14 mouse cellular contexts compared by ENCODE assay signal in the genomic region with DNA sequence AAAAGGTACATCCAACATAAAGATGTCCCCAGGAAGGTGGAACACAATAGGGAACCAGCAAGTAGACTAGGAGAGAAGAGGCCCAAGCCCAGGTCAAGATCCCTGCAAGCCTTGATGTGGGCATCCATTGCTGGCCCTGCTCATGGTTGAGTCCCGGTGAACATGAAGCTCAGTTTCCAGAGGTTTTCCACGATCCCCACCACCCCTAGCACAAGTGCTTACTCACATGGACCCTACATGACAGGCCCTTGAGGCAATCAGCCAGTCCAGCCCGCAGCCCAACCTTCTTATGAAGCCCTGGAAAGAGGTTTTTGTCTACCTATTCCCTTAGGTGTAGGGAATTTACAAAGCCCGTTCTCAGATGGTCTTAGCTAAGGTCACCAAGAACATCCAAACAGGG. TPM values are rescaled to one million over a fixed set of nuclear protein-coding genes. Genes with fewer than 3 reads are reported as not detected.
A peak's percentile ranks its signal among the peaks of the same experiment; 100 is the strongest.
DNase-seq lines count a peak whose midpoint lies in the region; ATAC-seq and TF ChIP-seq lines count a peak whose summit lies in the region.
"Had no signal": no experiment of that assay in that cellular context is flagged by ENCODE, and none has a peak within 500 bp of the region (broad histone marks: within the 10 kb centered on the region; RNA-seq: fewer than 3 reads in every experiment).

No protein-coding gene starts in this region.

- no peak for TF ChIP-seq EP300 in heart, adult 2 months (IDR thresholded peaks at IDR 0.05; ENCODE audit: insufficient read depth, low read depth, low read length)

- no peaks in the 10 kb centered on the region for H3K36me3 ChIP-seq in heart, adult 2 months (ENCODE audit: control insufficient read depth, insufficient read depth, low read length)
- peaks cover 5% of the 10 kb centered on the region for H3K36me3 ChIP-seq in heart, embryonic 16.5 days (ENCODE audit: control insufficient read depth, insufficient read depth)
- H3K36me3 ChIP-seq in midbrain, embryonic 11.5 days (ENCODE audit: control insufficient read depth, insufficient read depth, low read length): no peaks in the 10 kb centered on the region
- H3K36me3 ChIP-seq: liver, embryonic 13.5 days had no signal

- DNase-seq in heart, adult 2 months: peak; percentile 21 to 47
- no peak for DNase-seq in heart, postnatal 14 days
- no peak for DNase-seq in midbrain, embryonic 11.5 days (ENCODE audit: low spot score, missing footprints)
- no peak for DNase-seq in adrenal gland, postnatal 10 days
- no peak for DNase-seq in natural killer cell, adult 2 months (ENCODE audit: low spot score in 2 of 2)
- DNase-seq in left cerebral cortex, adult 11 months (ENCODE audit: low spot score): no peak
- DNase-seq: liver, embryonic 13.5 days had no signal

- no peaks in the 10 kb centered on the region for H3K9me3 ChIP-seq in heart, embryonic 16.5 days (replicated peaks; ENCODE audit: control insufficient read depth, low read length)
- no peaks in the 10 kb centered on the region for H3K9me3 ChIP-seq in midbrain, embryonic 11.5 days (ENCODE audit: control insufficient read depth, low read length)
- H3K9me3 ChIP-seq: liver, embryonic 13.5 days had no signal

- ATAC-seq in heart, embryonic 16.5 days (replicated peaks; ENCODE audit: extremely low read depth, insufficient read depth, low FRiP score): no peak
- ATAC-seq in midbrain, embryonic 11.5 days (ENCODE audit: low FRiP score): no peak
- ATAC-seq: inflammation-experienced regulatory T-cells, adult 6 months; Patski had no signal

- peaks cover 15% of the 10 kb centered on the region for H3K4me1 ChIP-seq in heart, adult 2 months (ENCODE audit: control insufficient read depth, insufficient read depth, low read length)
- peaks cover 14% of the 10 kb centered on the region for H3K4me1 ChIP-seq in cortical plate, adult 2 months (ENCODE audit: control insufficient read depth, insufficient read depth, low read length)
- peaks cover 42% of the 10 kb centered on the region for H3K4me1 ChIP-seq in heart, embryonic 16.5 days (ENCODE audit: control insufficient read depth, insufficient read depth, low read length)
- peaks cover 15% of the 10 kb centered on the region for H3K4me1 ChIP-seq in midbrain, embryonic 11.5 days (ENCODE audit: control insufficient read depth, insufficient read depth, low read length)
- H3K4me1 ChIP-seq: liver, embryonic 13.5 days had no signal

- intact Hi-C loops in heart, adult 2 months (cut with DNase I): loop anchor here (10.0 kb wide), 1 partner anchor 438 kb away; a partner anchor contains a TSS
- intact Hi-C loops in heart, postnatal 14 days (cut with DNase I): no loop called here

- TF ChIP-seq POLR2A in heart, adult 2 months (IDR thresholded peaks at IDR 0.05; ENCODE audit: insufficient read depth, low read depth, low read length): no peak
- no peak for TF ChIP-seq POLR2A in cortical plate, adult 2 months (IDR thresholded peaks at IDR 0.05; ENCODE audit: extremely low read depth, insufficient read depth, low read length)

- WGBS in heart, adult 2 months: 68% methylated on average over 4 of the region's 4 CpGs
- WGBS in heart, embryonic 16.5 days: 65% methylated on average over 4 of the region's 4 CpGs
- 79% methylated on average over 4 of the region's 4 CpGs for WGBS in midbrain, embryonic 11.5 days

- H3K4me3 ChIP-seq in heart, adult 2 months: peak overlapping the region; percentile 61
- H3K4me3 ChIP-seq in cortical plate, adult 2 months (ENCODE audit: insufficient read depth, low read length): peak overlapping the region; percentile 97
- H3K4me3 ChIP-seq in heart, embryonic 16.5 days (ENCODE audit: low read length): peak overlapping the region; percentile 69
- H3K4me3 ChIP-seq in midbrain, embryonic 11.5 days (ENCODE audit: low read depth, low read length): peak overlapping the region; percentile 38
- H3K4me3 ChIP-seq: liver, embryonic 13.5 days had no signal

- H3K27ac ChIP-seq in heart, adult 2 months: peak overlapping the region; percentile 96
- peak overlapping the region; percentile 98 for H3K27ac ChIP-seq in cortical plate, adult 2 months (ENCODE audit: insufficient read depth, low read length)
- peak overlapping the region; percentile 93 for H3K27ac ChIP-seq in heart, embryonic 16.5 days (ENCODE audit: low read length)
- no peak overlapping the region for H3K27ac ChIP-seq in midbrain, embryonic 11.5 days (ENCODE audit: low read depth, low read length)
- H3K27ac ChIP-seq: liver, embryonic 13.5 days had no signal

- H3K27me3 ChIP-seq in heart, adult 2 months (ENCODE audit: control insufficient read depth, insufficient read depth, low read length): peaks cover 3% of the 10 kb centered on the region; the same call in 1 of the 2 replicates
- H3K27me3 ChIP-seq in heart, embryonic 16.5 days (ENCODE audit: control insufficient read depth, insufficient read depth, low read length): peaks cover 15% of the 10 kb centered on the region
- peaks cover 16% of the 10 kb centered on the region for H3K27me3 ChIP-seq in midbrain, embryonic 11.5 days (ENCODE audit: control insufficient read depth, insufficient read depth, low read length)

- no peak overlapping the region; the same call in 1 of the 2 replicates for H3K9ac ChIP-seq in heart, adult 2 months (ENCODE audit: low read depth, low read length)
- peak overlapping the region; percentile 92; the same call in 1 of the 2 replicates for H3K9ac ChIP-seq in heart, embryonic 16.5 days (ENCODE audit: low read length)
- peak overlapping the region; percentile 64; the same call in 1 of the 2 replicates for H3K9ac ChIP-seq in midbrain, embryonic 11.5 days (ENCODE audit: low read length)
- H3K9ac ChIP-seq: liver, embryonic 13.5 days had no signal

- TF ChIP-seq CTCF in heart, adult 2 months (IDR thresholded peaks at IDR 0.05): no peak
- no peak for TF ChIP-seq CTCF in cortical plate, adult 2 months (IDR thresholded peaks at IDR 0.05; ENCODE audit: extremely low read depth, insufficient read depth, low read length)

- peak overlapping the region; percentile 68 for H3K4me2 ChIP-seq in heart, embryonic 16.5 days (ENCODE audit: low read depth, low read length)
- H3K4me2 ChIP-seq in midbrain, embryonic 11.5 days: peak overlapping the region; percentile 60
- H3K4me2 ChIP-seq: liver, embryonic 13.5 days had no signal

- no peaks in the 10 kb centered on the region for H3K79me2 ChIP-seq in heart, adult 2 months (replicated peaks; ENCODE audit: control insufficient read depth, insufficient read depth, low read length)

RNA-seq across cellular contexts. Expression of a gene that starts 0.4 kb away (rescaled TPM):
- total RNA-seq in heart, adult 2 months (2021): 1,000 to 10,000 TPM; 1,434 to 1,646 TPM
- polyA plus RNA-seq in heart, adult 2 months (2012; rRNA removed): 1,031 and 1,150 TPM in 2 replicates
- total RNA-seq in heart, postnatal 14 days (2021): 1,000 to 10,000 TPM in 1 of 2 experiments, 100 to 1,000 TPM in 1; 981 to 1,021 TPM
- 1,125 and 1,195 TPM in 2 replicates for polyA plus RNA-seq in cortical plate, adult 2 months (2012; rRNA removed)
- polyA plus RNA-seq in heart, embryonic 16.5 days (2015; fragmentation: Nextera tagmentation; extraction: Ambion mirVana): 7.1 and 12.4 TPM in 2 replicates
- polyA plus RNA-seq in midbrain, embryonic 11.5 days (2014; fragmentation: Nextera tagmentation; extraction: Ambion mirVana): 0.87 and 0.94 TPM in 2 replicates
- 100 to 1,000 TPM in 1 of 2 experiments, 10 to 100 TPM in 1; 69.0 to 168 TPM for total RNA-seq in adrenal gland, postnatal 10 days (2021)
- total RNA-seq: megakaryocyte-erythroid progenitor cell, adult 5-6 weeks had no signal
- polyA plus RNA-seq: inflammation-experienced regulatory T-cells, adult 6 months; liver, embryonic 13.5 days; Patski had no signal

RNA-seq across cellular contexts. Expression of a gene that starts 22.1 kb away (rescaled TPM):
- under 1 TPM in 1 of 2 experiments, not detected in 1; 0.05 TPM for total RNA-seq in heart, adult 2 months (2021)
- 0.23 TPM in 2 replicates for polyA plus RNA-seq in heart, adult 2 months (2012; rRNA removed)
- under 1 TPM in 1 of 2 experiments, not detected in 1; 0.22 TPM for total RNA-seq in heart, postnatal 14 days (2021)
- 171 and 180 TPM in 2 replicates for polyA plus RNA-seq in cortical plate, adult 2 months (2012; rRNA removed)
- polyA plus RNA-seq in heart, embryonic 16.5 days (2015; fragmentation: Nextera tagmentation; extraction: Ambion mirVana): 0.07 and 0.11 TPM in 2 replicates
- polyA plus RNA-seq in midbrain, embryonic 11.5 days (2014; fragmentation: Nextera tagmentation; extraction: Ambion mirVana): 8.7 and 8.8 TPM in 2 replicates
- total RNA-seq in adrenal gland, postnatal 10 days (2021): 1 to 10 TPM; 4.2 to 8.1 TPM
- total RNA-seq: megakaryocyte-erythroid progenitor cell, adult 5-6 weeks had no signal

RNA-seq across cellular contexts. Expression of a gene that starts 29.9 kb away (rescaled TPM):
- 10 to 100 TPM; 47.5 to 57.7 TPM for total RNA-seq in heart, adult 2 months (2021)
- polyA plus RNA-seq in heart, adult 2 months (2012; rRNA removed): 81.2 and 82.4 TPM in 2 replicates
- 10 to 100 TPM; 45.2 to 49.2 TPM for total RNA-seq in heart, postnatal 14 days (2021)
- 115 and 128 TPM in 2 replicates for polyA plus RNA-seq in cortical plate, adult 2 months (2012; rRNA removed)
- 135 and 154 TPM in 2 replicates for polyA plus RNA-seq in heart, embryonic 16.5 days (2015; fragmentation: Nextera tagmentation; extraction: Ambion mirVana)
- polyA plus RNA-seq in midbrain, embryonic 11.5 days (2014; fragmentation: Nextera tagmentation; extraction: Ambion mirVana): 414 and 426 TPM in 2 replicates
- 10 to 100 TPM; 88.6 to 92.3 TPM for total RNA-seq in adrenal gland, postnatal 10 days (2021)

RNA-seq across cellular contexts. Expression of a gene that starts 45.4 kb away (rescaled TPM):
- under 1 TPM in 1 of 2 experiments, not detected in 1; 0.07 TPM for total RNA-seq in heart, adult 2 months (2021)
- polyA plus RNA-seq in heart, adult 2 months (2012; rRNA removed): 0.03 TPM in 1 of 2 replicates, not detected in the other
- total RNA-seq in heart, postnatal 14 days (2021): not detected
- polyA plus RNA-seq in cortical plate, adult 2 months (2012; rRNA removed): 0.04 and 0.10 TPM in 2 replicates
- polyA plus RNA-seq in heart, embryonic 16.5 days (2015; fragmentation: Nextera tagmentation; extraction: Ambion mirVana): 0.07 TPM in 1 of 2 replicates, not detected in the other
- not detected in 2 replicates for polyA plus RNA-seq in midbrain, embryonic 11.5 days (2014; fragmentation: Nextera tagmentation; extraction: Ambion mirVana)
- total RNA-seq in adrenal gland, postnatal 10 days (2021): under 1 TPM; 0.06 to 0.12 TPM
- total RNA-seq: adrenal gland, postnatal 4 days; megakaryocyte-erythroid progenitor cell, adult 5-6 weeks had no signal
- polyA plus RNA-seq: Patski; stomach, embryonic 14.5 days had no signal

RNA-seq across cellular contexts. Expression of a gene that starts 55.8 kb away (rescaled TPM):
- total RNA-seq in heart, adult 2 months (2021): under 1 TPM; 0.44 to 0.59 TPM
- 0.59 and 1.3 TPM in 2 replicates for polyA plus RNA-seq in heart, adult 2 months (2012; rRNA removed)
- total RNA-seq in heart, postnatal 14 days (2021): under 1 TPM; 0.17 to 0.61 TPM
- polyA plus RNA-seq in cortical plate, adult 2 months (2012; rRNA removed): 0.50 and 0.53 TPM in 2 replicates
- polyA plus RNA-seq in heart, embryonic 16.5 days (2015; fragmentation: Nextera tagmentation; extraction: Ambion mirVana): 0.05 and 0.27 TPM in 2 replicates
- polyA plus RNA-seq in midbrain, embryonic 11.5 days (2014; fragmentation: Nextera tagmentation; extraction: Ambion mirVana): 0.14 TPM in 1 of 2 replicates, not detected in the other
- under 1 TPM; 0.30 to 0.36 TPM for total RNA-seq in adrenal gland, postnatal 10 days (2021)
- total RNA-seq: megakaryocyte-erythroid progenitor cell, adult 5-6 weeks had no signal
- polyA plus RNA-seq: Patski; stomach, embryonic 14.5 days had no signal

Comparison
In these comparisons a context has a peak if more than half of its experiments do, and no peak if none do; other contexts are left out.
1. DNase-seq: peak in heart, adult 2 months (2 of 2); none in heart, postnatal 14 days (0 of 2), midbrain, embryonic 11.5 days (single experiment), adrenal gland, postnatal 10 days (single experiment), natural killer cell, adult 2 months (0 of 2) and left cerebral cortex, adult 11 months (single experiment).
2. RNA of a gene that starts 0.4 kb away (polyA plus RNA-seq): 1,125 to 1,195 TPM in cortical plate, adult 2 months and 1,031 to 1,150 TPM in heart, adult 2 months; 7.1 to 12.4 TPM in heart, embryonic 16.5 days and 0.87 to 0.94 TPM in midbrain, embryonic 11.5 days; every median in the first group is over 10 times any median in the second.
3. H3K4me3 ChIP-seq: peak in every context shown above with its lines; median percentile 97 in cortical plate, adult 2 months; 69 in heart, embryonic 16.5 days; 61 in heart, adult 2 months; 38 in midbrain, embryonic 11.5 days.
4. RNA of a gene that starts 22.1 kb away (polyA plus RNA-seq): 171 to 180 TPM in cortical plate, adult 2 months; 8.7 to 8.8 TPM in midbrain, embryonic 11.5 days, 0.23 TPM in heart, adult 2 months and 0.07 to 0.11 TPM in heart, embryonic 16.5 days; every median in the first group is over 10 times any median in the second.